Mouse (Mus musculus): Measurements from ENCODE around the gene Cacna1f.

GRCm38 (mm10) chrX:7673578-7674281 is 66.8 kb downstream of the Cacna1f start:
- TF ChIP-seq CTCF (IDR thresholded peaks at IDR 0.05; ENCODE audit: borderline replicate concordance, insufficient read depth, low read length), result no peak
- peak; percentile 21; the same call in 1 of the 2 replicates for TF ChIP-seq POLR2A (IDR thresholded peaks at IDR 0.05; ENCODE audit: low read depth, low read length)

Measured in embryonic fibroblast, embryonic 13.5 days (primary cell).